Mouse (Mus musculus): ENCODE results near the gene Ddx39b.

GRCm38 (mm10) chr17:35278049-35278448, 36.5 kb downstream of the Ddx39b start:
- TF ChIP-seq CTCF (IDR thresholded peaks at IDR 0.05; ENCODE audit: extremely low read depth, insufficient read depth, low read length) (no peak), POLR2A (IDR thresholded peaks at IDR 0.05; ENCODE audit: extremely low read depth, insufficient read depth, low read length) (no peak)

All from cortical plate, adult 2 months (tissue).